Mouse (Mus musculus) neural tube, embryonic 11.5 days (tissue): ENCODE results near the gene Rfc4. TPM values are rescaled to one million over a fixed set of nuclear protein-coding genes. Genes with fewer than 3 reads are reported as not detected.

Experiments used
- ATAC-seq: fragments of 200-750 bp; cut with Nextera tagmentation; 2 replicates; pipeline ENCODE4 v1.8.0; 2017; ENCODE audit warnings: moderate number of reproducible peaks, mild to moderate bottlenecking, moderate TSS enrichment, moderate library complexity; ENCODE audit not compliant: insufficient read depth, low FRiP score, low TSS enrichment
- DNase-seq: peaks from one replicate; pipeline ENCODE4 v3.0.0-alpha.2; 2015; ENCODE audit warnings: low spot score
- H3K27ac ChIP-seq: fragments of 300-500 bp; sonication (generic); 2 replicates; pipeline ENCODE4 v1.5.1; 2014; ENCODE audit warnings: low read depth, mild to moderate bottlenecking, low read length
- H3K27me3 ChIP-seq: fragments of 300-500 bp; sonication (generic); 2 replicates; pipeline ENCODE4 v1.6.1; 2014; ENCODE audit warnings: mild to moderate bottlenecking, low read length, mixed read lengths; ENCODE audit not compliant: control insufficient read depth, insufficient read depth
- H3K36me3 ChIP-seq: fragments of 300-500 bp; sonication (generic); 2 replicates; pipeline ENCODE4 v1.6.1; 2014; ENCODE audit warnings: mild to moderate bottlenecking, low read length, moderate library complexity, mixed read lengths; ENCODE audit not compliant: control insufficient read depth, insufficient read depth
- H3K4me1 ChIP-seq: fragments of 300-500 bp; sonication (generic); 2 replicates; pipeline ENCODE4 v1.6.1; 2014; ENCODE audit warnings: low read length, mixed read lengths; ENCODE audit not compliant: control insufficient read depth, insufficient read depth
- H3K4me2 ChIP-seq: fragments of 300-500 bp; sonication (generic); 2 replicates; pipeline ENCODE4 v1.6.1; 2014; ENCODE audit warnings: low read depth, mild to moderate bottlenecking, moderate library complexity
- H3K4me3 ChIP-seq: fragments of 300-500 bp; sonication (generic); 2 replicates; pipeline ENCODE4 v1.5.1; 2014; ENCODE audit warnings: low read depth, low read length
- H3K9ac ChIP-seq: fragments of 300-500 bp; sonication (generic); 2 replicates; pipeline ENCODE4 v1.6.1; 2014; ENCODE audit warnings: mild to moderate bottlenecking, low read length
- H3K9me3 ChIP-seq: fragments of 300-500 bp; sonication (generic); 2 replicates; pipeline ENCODE4 v1.6.1; 2016; ENCODE audit warnings: low read length; ENCODE audit not compliant: control insufficient read depth
- WGBS: fragments of 180-500 bp; shearing (Covaris S2); extraction: QIAGEN DNeasy Blood & Tissue Kit; methylation state at CpG from one replicate; pipeline ENCODE4 v1.1.7; 2014; 5-methylcytosine and 5-hydroxymethylcytosine counted together
- polyA plus RNA-seq: library from polyadenylated mRNA; unstranded; fragments of >200 nt; fragmentation: Nextera tagmentation; extraction: Ambion mirVana; gene quantifications from 2 replicates; pipeline ENCODE4 v1.2.1, GENCODE M21; 2014

Rfc4 gene
- polyA plus RNA-seq, 1 experiment from 2014 or later, result 150 TPM

GRCm38 (mm10) chr16:23109350-23110280 is 17.9 kb downstream of the Rfc4 start:
- H3K36me3 ChIP-seq, result peaks cover 15% of the 10 kb centered on the region
- peak overlapping the region; percentile 100 for H3K9ac ChIP-seq
- peak overlapping the region; percentile 88 for H3K4me2 ChIP-seq
- 65% methylated on average over 5 of the region's 5 CpGs for WGBS
- ATAC-seq, result no peak
- H3K9me3 ChIP-seq, result no peaks in the 10 kb centered on the region
- no peak for DNase-seq
- no peak overlapping the region for H3K27ac ChIP-seq
- peak overlapping the region; percentile 99 for H3K4me3 ChIP-seq
- H3K27me3 ChIP-seq, result no peaks in the 10 kb centered on the region
- H3K4me1 ChIP-seq, result peaks cover 11% of the 10 kb centered on the region

GRCm38 (mm10) chr16:23108943-23109342 is 18.6 kb downstream of the Rfc4 start:
- H3K4me3 ChIP-seq, result peak overlapping the region; percentile 99
- H3K36me3 ChIP-seq, result peaks cover 15% of the 10 kb centered on the region
- peaks cover 11% of the 10 kb centered on the region for H3K4me1 ChIP-seq
- 4% methylated on average over 5 of the region's 5 CpGs for WGBS
- peak overlapping the region; percentile 10; the same call in 1 of the 2 replicates for H3K27ac ChIP-seq
- ATAC-seq, result no peak
- H3K27me3 ChIP-seq, result no peaks in the 10 kb centered on the region
- peak overlapping the region; percentile 100 for H3K9ac ChIP-seq
- no peak for DNase-seq
- no peaks in the 10 kb centered on the region for H3K9me3 ChIP-seq
- H3K4me2 ChIP-seq, result peak overlapping the region; percentile 88

- H3K36me3 ChIP-seq, result peaks cover 15% of the 10 kb centered on the region
- peak overlapping the region; percentile 95 for H3K27ac ChIP-seq
- WGBS, result 0% methylated on average over 52 of the region's 52 CpGs
- peaks cover 11% of the 10 kb centered on the region for H3K4me1 ChIP-seq
- ATAC-seq (peak; percentile 89), DNase-seq (peak; percentile 89)
- peak overlapping the region; percentile 88 for H3K4me2 ChIP-seq
- H3K4me3 ChIP-seq, result peak overlapping the region; percentile 99
- H3K9me3 ChIP-seq, result no peaks in the 10 kb centered on the region
- H3K27me3 ChIP-seq, result no peaks in the 10 kb centered on the region
- H3K9ac ChIP-seq, result peak overlapping the region; percentile 100
Observed at GRCm38 (mm10) chr16:23107946-23108759, 19.4 kb downstream of the Rfc4 start.

- H3K9ac ChIP-seq, result peak within 1 kb of the TSS; percentile 100
- H3K27ac ChIP-seq, result peak within 1 kb of the TSS; percentile 95
- H3K4me1 ChIP-seq, result peaks cover 11% of the 10 kb centered on the region
- peak within 1 kb of the TSS; percentile 99 for H3K4me3 ChIP-seq
- H3K36me3 ChIP-seq, result peaks cover 11% of the 10 kb centered on the region
- peak; percentile 88 for ATAC-seq
- no peaks in the 10 kb centered on the region for H3K27me3 ChIP-seq
- DNase-seq, result peak; percentile 95
- WGBS, result under 1% methylated on average over 70 of the region's 71 CpGs
- peak within 1 kb of the TSS; percentile 88 for H3K4me2 ChIP-seq
- H3K9me3 ChIP-seq, result no peaks in the 10 kb centered on the region
Observed at GRCm38 (mm10) chr16:23107231-23107942, 20.1 kb downstream of the Rfc4 start, which contains the start of gene Eif4a2. TSS of gene Eif4a2 (plus strand) at chr16:23107444.

- no peak overlapping the region for H3K4me2 ChIP-seq
- WGBS, result 81% methylated on average over 7 of the region's 7 CpGs
- DNase-seq, result no peak
- no peak overlapping the region for H3K9ac ChIP-seq
- peaks cover 7% of the 10 kb centered on the region for H3K36me3 ChIP-seq
- no peaks in the 10 kb centered on the region for H3K27me3 ChIP-seq
- no peak overlapping the region for H3K27ac ChIP-seq
- H3K9me3 ChIP-seq, result no peaks in the 10 kb centered on the region
- ATAC-seq, result no peak
- H3K4me3 ChIP-seq, result no peak overlapping the region
- peaks cover 11% of the 10 kb centered on the region for H3K4me1 ChIP-seq
Observed at GRCm38 (mm10) chr16:23106121-23106520, 21.4 kb downstream of the Rfc4 start.

GRCm38 (mm10) chr16:23103841-23104240 is 23.7 kb downstream of the Rfc4 start:
- no peaks in the 10 kb centered on the region for H3K27me3 ChIP-seq
- no peak for DNase-seq
- no peaks in the 10 kb centered on the region for H3K9me3 ChIP-seq
- no peak overlapping the region for H3K9ac ChIP-seq
- WGBS, result 76% methylated on average over 2 of the region's 2 CpGs
- ATAC-seq, result no peak
- H3K4me1 ChIP-seq, result no peaks in the 10 kb centered on the region; the same call in none of the 2 replicates
- H3K4me2 ChIP-seq, result no peak overlapping the region
- H3K27ac ChIP-seq, result no peak overlapping the region
- H3K4me3 ChIP-seq, result no peak overlapping the region
- no peaks in the 10 kb centered on the region for H3K36me3 ChIP-seq

- H3K9ac ChIP-seq, result peak overlapping the region; percentile 18; the same call in 1 of the 2 replicates
- WGBS, result 41% methylated on average over 17 of the region's 17 CpGs
- H3K27ac ChIP-seq, result no peak overlapping the region
- H3K36me3 ChIP-seq, result no peaks in the 10 kb centered on the region
- H3K27me3 ChIP-seq, result no peaks in the 10 kb centered on the region
- no peak for ATAC-seq
- H3K4me2 ChIP-seq, result peak overlapping the region; percentile 45
- no peak for DNase-seq
- no peaks in the 10 kb centered on the region for H3K4me1 ChIP-seq
- H3K4me3 ChIP-seq, result peak overlapping the region; percentile 23
- H3K9me3 ChIP-seq, result no peaks in the 10 kb centered on the region
Observed at GRCm38 (mm10) chr16:23103038-23103745, 24.3 kb downstream of the Rfc4 start.
